Mouse (Mus musculus): ENCODE measurements around the gene Serpinb5. TPM values are rescaled to one million over a fixed set of nuclear protein-coding genes. Genes with fewer than 3 reads are reported as not detected.

Gene Serpinb5
- 0.50 and 1.4 TPM in 2 replicates for polyA plus RNA-seq (2015; fragmentation: Nextera tagmentation; extraction: Ambion mirVana)

GRCm38 (mm10) chr1:106860847-106861246 is at the start of gene Serpinb5:
Gene Serpinb5 (plus strand): TSS chr1:106861173.
- H3K9ac ChIP-seq (ENCODE audit: low read length), result no peak within 1 kb of the TSS
- 54% methylated on average over 8 of the region's 8 CpGs for WGBS
- no peak within 1 kb of the TSS for H3K4me3 ChIP-seq (ENCODE audit: low read length)
- no peaks in the 10 kb centered on the region for H3K27me3 ChIP-seq (ENCODE audit: control insufficient read depth, insufficient read depth, low read depth, low read length)
- H3K9me3 ChIP-seq (ENCODE audit: control insufficient read depth, low read length), result no peaks in the 10 kb centered on the region
- no peaks in the 10 kb centered on the region for H3K36me3 ChIP-seq (ENCODE audit: control insufficient read depth, insufficient read depth, low read length)
- no peak within 1 kb of the TSS for H3K27ac ChIP-seq (ENCODE audit: low read length)
- H3K4me1 ChIP-seq (replicated peaks; ENCODE audit: control insufficient read depth, insufficient read depth, low read length), result no peaks in the 10 kb centered on the region
- ATAC-seq (ENCODE audit: low read depth), result no peak
- H3K4me2 ChIP-seq (ENCODE audit: low read depth, low read length), result no peak within 1 kb of the TSS

DNA sequence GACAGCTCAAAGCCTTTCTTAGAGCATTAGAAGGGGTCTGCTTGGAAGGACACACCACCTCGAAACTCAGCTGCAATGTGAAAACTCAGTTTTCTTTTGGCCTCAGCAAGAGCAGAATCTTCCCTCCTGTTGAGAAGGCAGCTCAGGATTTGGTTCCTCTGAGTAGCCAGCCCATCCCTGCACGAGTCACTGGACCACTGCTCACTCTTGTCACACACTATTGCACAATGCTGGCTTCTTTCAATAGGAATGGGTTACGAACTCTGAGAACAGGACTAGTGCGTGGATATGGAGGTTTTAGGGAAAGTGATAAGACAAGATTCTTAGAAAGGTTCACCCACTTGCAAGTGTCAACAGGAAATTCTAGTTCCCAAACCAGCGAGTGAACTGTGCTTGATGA is 46.1 kb upstream of the Serpinb5 start:
- Histone ChIP-seq H3K9me3 (ENCODE audit: control insufficient read depth, low read length) (no peaks in the 10 kb centered on the region), H3K4me2 (ENCODE audit: low read depth, low read length) (no peak overlapping the region), H3K4me1 (replicated peaks; ENCODE audit: control insufficient read depth, insufficient read depth, low read length) (no peaks in the 10 kb centered on the region), H3K4me3 (ENCODE audit: low read length) (no peak overlapping the region), H3K9ac (ENCODE audit: low read length) (no peak overlapping the region), H3K27me3 (ENCODE audit: control insufficient read depth, insufficient read depth, low read depth, low read length) (no peaks in the 10 kb centered on the region), H3K27ac (ENCODE audit: low read length) (no peak overlapping the region), H3K36me3 (ENCODE audit: control insufficient read depth, insufficient read depth, low read length) (no peaks in the 10 kb centered on the region)
- WGBS, result 57% methylated on average over 5 of the region's 5 CpGs
- ATAC-seq (ENCODE audit: low read depth), result no peak

DNA sequence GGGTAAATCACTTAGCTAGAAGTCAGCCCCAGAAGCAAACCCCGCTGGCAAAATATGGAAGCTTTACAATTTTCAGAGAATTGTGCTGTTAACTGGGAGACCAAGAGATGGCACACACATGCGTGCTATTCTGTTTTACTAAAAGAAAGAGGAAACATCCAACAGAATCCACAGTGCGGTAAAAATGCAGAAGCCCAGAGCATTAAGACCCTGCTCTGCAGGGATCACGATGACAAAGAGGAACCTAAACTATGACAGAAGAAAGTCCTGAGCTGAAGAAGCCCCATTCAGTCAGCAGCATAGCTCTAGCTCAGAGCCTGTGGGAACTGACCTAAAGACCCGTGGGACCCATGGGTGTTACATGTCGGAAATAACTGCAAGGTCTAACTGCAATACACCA is 45.7 kb upstream of the Serpinb5 start:
- H3K27me3 ChIP-seq (ENCODE audit: control insufficient read depth, insufficient read depth, low read depth, low read length), result no peaks in the 10 kb centered on the region
- H3K4me3 ChIP-seq (ENCODE audit: low read length), result no peak overlapping the region
- WGBS, result 76% methylated on average over 6 of the region's 6 CpGs
- no peaks in the 10 kb centered on the region for H3K9me3 ChIP-seq (ENCODE audit: control insufficient read depth, low read length)
- no peak overlapping the region for H3K9ac ChIP-seq (ENCODE audit: low read length)
- no peak overlapping the region for H3K4me2 ChIP-seq (ENCODE audit: low read depth, low read length)
- no peak overlapping the region for H3K27ac ChIP-seq (ENCODE audit: low read length)
- H3K36me3 ChIP-seq (ENCODE audit: control insufficient read depth, insufficient read depth, low read length), result no peaks in the 10 kb centered on the region
- H3K4me1 ChIP-seq (replicated peaks; ENCODE audit: control insufficient read depth, insufficient read depth, low read length), result no peaks in the 10 kb centered on the region
- no peak for ATAC-seq (ENCODE audit: low read depth)

- ATAC-seq (ENCODE audit: low read depth), result no peak
These were observed 44.2 kb upstream of the Serpinb5 start for GRCm38 (mm10) chr1:106816766-106817165.

GRCm38 (mm10) chr1:106818323-106818722 is 42.6 kb upstream of the Serpinb5 start:
- H3K27me3 ChIP-seq (ENCODE audit: control insufficient read depth, insufficient read depth, low read depth, low read length), result no peaks in the 10 kb centered on the region
- no peak for ATAC-seq (ENCODE audit: low read depth)
- no peak overlapping the region for H3K27ac ChIP-seq (ENCODE audit: low read length)
- no peaks in the 10 kb centered on the region for H3K36me3 ChIP-seq (ENCODE audit: control insufficient read depth, insufficient read depth, low read length)
- no peaks in the 10 kb centered on the region for H3K4me1 ChIP-seq (replicated peaks; ENCODE audit: control insufficient read depth, insufficient read depth, low read length)
- no peaks in the 10 kb centered on the region for H3K9me3 ChIP-seq (ENCODE audit: control insufficient read depth, low read length)
- WGBS, result 13% methylated on average over 4 of the region's 4 CpGs
- H3K4me2 ChIP-seq (ENCODE audit: low read depth, low read length), result no peak overlapping the region
- no peak overlapping the region for H3K9ac ChIP-seq (ENCODE audit: low read length)
- H3K4me3 ChIP-seq (ENCODE audit: low read length), result no peak overlapping the region

More at GRCm38 (mm10) chr1:106816766-106817165, 44.2 kb upstream of the Serpinb5 start:
- Histone ChIP-seq H3K27ac (ENCODE audit: low read length) (no peak overlapping the region), H3K27me3 (ENCODE audit: control insufficient read depth, insufficient read depth, low read depth, low read length) (no peaks in the 10 kb centered on the region), H3K36me3 (ENCODE audit: control insufficient read depth, insufficient read depth, low read length) (no peaks in the 10 kb centered on the region), H3K9me3 (ENCODE audit: control insufficient read depth, low read length) (no peaks in the 10 kb centered on the region), H3K4me1 (replicated peaks; ENCODE audit: control insufficient read depth, insufficient read depth, low read length) (no peaks in the 10 kb centered on the region), H3K4me2 (ENCODE audit: low read depth, low read length) (no peak overlapping the region), H3K4me3 (ENCODE audit: low read length) (no peak overlapping the region), H3K9ac (ENCODE audit: low read length) (no peak overlapping the region)
- WGBS, result 72% methylated on average over 11 of the region's 11 CpGs

DNA sequence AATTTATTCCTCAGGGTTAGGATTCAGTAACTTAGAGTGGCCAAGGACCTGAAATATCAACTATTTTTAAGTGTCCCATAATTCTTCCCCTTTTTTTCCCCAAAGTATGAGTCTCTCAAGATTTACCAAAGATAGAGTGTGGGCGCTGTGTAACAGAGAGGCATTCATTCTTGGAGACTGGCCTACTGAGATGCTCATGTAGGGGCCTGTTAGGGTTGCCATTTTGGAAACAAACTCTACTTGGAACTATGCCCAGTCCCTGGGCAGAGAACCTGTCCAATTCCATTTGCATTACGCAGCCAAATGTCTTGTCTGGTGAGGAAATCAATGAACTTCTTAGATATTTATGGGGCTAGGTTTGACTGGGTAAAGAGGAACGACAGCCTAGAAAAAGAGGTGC is 38.7 kb upstream of the Serpinb5 start:
- Histone ChIP-seq H3K27ac (ENCODE audit: low read length) (no peak overlapping the region), H3K4me2 (ENCODE audit: low read depth, low read length) (no peak overlapping the region), H3K36me3 (ENCODE audit: control insufficient read depth, insufficient read depth, low read length) (no peaks in the 10 kb centered on the region), H3K4me3 (ENCODE audit: low read length) (no peak overlapping the region), H3K27me3 (ENCODE audit: control insufficient read depth, insufficient read depth, low read depth, low read length) (no peaks in the 10 kb centered on the region), H3K9ac (ENCODE audit: low read length) (no peak overlapping the region), H3K4me1 (replicated peaks; ENCODE audit: control insufficient read depth, insufficient read depth, low read length) (no peaks in the 10 kb centered on the region), H3K9me3 (ENCODE audit: control insufficient read depth, low read length) (no peaks in the 10 kb centered on the region)
- ATAC-seq (ENCODE audit: low read depth), result no peak
- WGBS, result 61% methylated on average over 3 of the region's 3 CpGs

DNA sequence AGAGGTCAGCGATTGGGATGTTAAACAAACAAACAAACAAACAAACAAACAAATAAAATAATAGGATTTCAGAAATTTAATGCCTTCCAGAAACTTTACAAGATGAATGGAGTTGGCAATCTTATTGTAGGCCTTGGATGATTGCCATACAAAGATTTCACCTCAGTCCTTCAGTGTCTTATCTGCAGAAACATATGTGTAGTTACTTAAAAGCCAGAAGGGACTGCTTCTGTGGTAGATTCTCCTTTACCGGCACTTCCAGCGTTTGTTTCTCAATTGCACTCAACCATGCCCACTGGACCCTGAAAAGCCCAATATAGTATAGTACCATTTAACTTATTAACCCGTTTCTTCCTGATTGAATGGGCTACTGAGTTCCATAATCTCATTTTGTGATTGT is 32.2 kb upstream of the Serpinb5 start:
- Histone ChIP-seq H3K4me1 (replicated peaks; ENCODE audit: control insufficient read depth, insufficient read depth, low read length) (no peaks in the 10 kb centered on the region), H3K27ac (ENCODE audit: low read length) (no peak overlapping the region), H3K36me3 (ENCODE audit: control insufficient read depth, insufficient read depth, low read length) (no peaks in the 10 kb centered on the region), H3K9me3 (ENCODE audit: control insufficient read depth, low read length) (no peaks in the 10 kb centered on the region), H3K4me2 (ENCODE audit: low read depth, low read length) (no peak overlapping the region), H3K27me3 (ENCODE audit: control insufficient read depth, insufficient read depth, low read depth, low read length) (no peaks in the 10 kb centered on the region), H3K4me3 (ENCODE audit: low read length) (no peak overlapping the region), H3K9ac (ENCODE audit: low read length) (no peak overlapping the region)
- ATAC-seq (ENCODE audit: low read depth), result no peak
- WGBS, result 62% methylated on average over 4 of the region's 4 CpGs

DNA sequence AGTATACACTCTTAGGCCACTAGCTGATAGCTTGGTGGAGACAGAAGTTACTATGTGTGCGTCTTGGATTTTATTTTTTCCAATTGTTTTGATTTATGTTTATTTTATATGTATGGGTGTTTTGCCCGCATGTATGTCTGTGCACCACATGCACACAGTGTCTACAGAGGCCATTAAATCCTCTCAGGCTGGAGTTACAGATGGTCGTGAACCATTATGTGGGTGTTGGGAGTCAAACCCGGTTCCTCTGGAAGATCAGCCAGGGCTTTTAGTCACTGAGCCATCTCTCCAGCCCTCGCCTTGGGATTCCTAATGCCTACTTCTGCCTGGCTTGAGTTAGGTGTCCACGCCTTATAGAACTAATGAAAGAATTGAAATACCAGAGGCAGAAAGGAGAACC is 4.6 kb downstream of the Serpinb5 start:
- Histone ChIP-seq H3K27me3 (ENCODE audit: control insufficient read depth, insufficient read depth, low read depth, low read length) (no peaks in the 10 kb centered on the region), H3K36me3 (ENCODE audit: control insufficient read depth, insufficient read depth, low read length) (no peaks in the 10 kb centered on the region), H3K27ac (ENCODE audit: low read length) (no peak overlapping the region), H3K9me3 (ENCODE audit: control insufficient read depth, low read length) (no peaks in the 10 kb centered on the region), H3K4me2 (ENCODE audit: low read depth, low read length) (no peak overlapping the region), H3K4me1 (replicated peaks; ENCODE audit: control insufficient read depth, insufficient read depth, low read length) (no peaks in the 10 kb centered on the region), H3K4me3 (ENCODE audit: low read length) (no peak overlapping the region), H3K9ac (ENCODE audit: low read length) (no peak overlapping the region)
- WGBS, result 89% methylated on average over 6 of the region's 6 CpGs
- ATAC-seq (ENCODE audit: low read depth), result no peak

DNA sequence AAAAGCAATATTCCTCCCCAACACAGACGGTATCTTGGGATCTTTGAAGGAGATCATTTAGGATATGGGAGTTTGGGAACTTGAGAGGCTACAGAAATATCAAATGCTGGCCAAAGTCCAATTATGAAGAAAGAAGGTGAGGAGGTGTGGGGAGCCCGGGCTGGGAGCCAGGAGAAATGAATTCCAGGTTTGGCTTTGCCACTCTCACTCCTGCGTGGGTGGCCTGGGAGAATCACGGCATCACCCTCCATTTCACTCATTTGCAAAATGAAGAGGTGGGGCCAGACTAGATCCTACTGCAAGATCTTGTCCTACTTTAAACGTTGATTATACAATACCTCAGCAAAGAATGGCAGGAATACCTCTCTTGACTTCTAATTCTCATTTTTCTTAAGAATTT is 5.1 kb downstream of the Serpinb5 start:
- H3K4me3 ChIP-seq (ENCODE audit: low read length), result no peak overlapping the region
- ATAC-seq (ENCODE audit: low read depth), result no peak
- 58% methylated on average over 5 of the region's 5 CpGs for WGBS
- no peaks in the 10 kb centered on the region for H3K36me3 ChIP-seq (ENCODE audit: control insufficient read depth, insufficient read depth, low read length)
- no peaks in the 10 kb centered on the region for H3K27me3 ChIP-seq (ENCODE audit: control insufficient read depth, insufficient read depth, low read depth, low read length)
- H3K9me3 ChIP-seq (ENCODE audit: control insufficient read depth, low read length), result no peaks in the 10 kb centered on the region
- no peak overlapping the region for H3K9ac ChIP-seq (ENCODE audit: low read length)
- no peaks in the 10 kb centered on the region for H3K4me1 ChIP-seq (replicated peaks; ENCODE audit: control insufficient read depth, insufficient read depth, low read length)
- H3K27ac ChIP-seq (ENCODE audit: low read length), result no peak overlapping the region
- H3K4me2 ChIP-seq (ENCODE audit: low read depth, low read length), result no peak overlapping the region

- Histone ChIP-seq H3K9me3 (ENCODE audit: control insufficient read depth, low read length) (no peaks in the 10 kb centered on the region), H3K4me3 (ENCODE audit: low read length) (no peak overlapping the region), H3K9ac (ENCODE audit: low read length) (no peak overlapping the region), H3K4me2 (ENCODE audit: low read depth, low read length) (no peak overlapping the region), H3K36me3 (ENCODE audit: control insufficient read depth, insufficient read depth, low read length) (no peaks in the 10 kb centered on the region), H3K27me3 (ENCODE audit: control insufficient read depth, insufficient read depth, low read depth, low read length) (no peaks in the 10 kb centered on the region), H3K4me1 (replicated peaks; ENCODE audit: control insufficient read depth, insufficient read depth, low read length) (no peaks in the 10 kb centered on the region), H3K27ac (ENCODE audit: low read length) (no peak overlapping the region)
- no peak for ATAC-seq (ENCODE audit: low read depth)
- WGBS, result 65% methylated on average over 6 of the region's 6 CpGs
These were observed 5.8 kb downstream of the Serpinb5 start for GRCm38 (mm10) chr1:106866768-106867167.

Data from lung, embryonic 16.5 days (tissue).